In the genomic region with DNA sequence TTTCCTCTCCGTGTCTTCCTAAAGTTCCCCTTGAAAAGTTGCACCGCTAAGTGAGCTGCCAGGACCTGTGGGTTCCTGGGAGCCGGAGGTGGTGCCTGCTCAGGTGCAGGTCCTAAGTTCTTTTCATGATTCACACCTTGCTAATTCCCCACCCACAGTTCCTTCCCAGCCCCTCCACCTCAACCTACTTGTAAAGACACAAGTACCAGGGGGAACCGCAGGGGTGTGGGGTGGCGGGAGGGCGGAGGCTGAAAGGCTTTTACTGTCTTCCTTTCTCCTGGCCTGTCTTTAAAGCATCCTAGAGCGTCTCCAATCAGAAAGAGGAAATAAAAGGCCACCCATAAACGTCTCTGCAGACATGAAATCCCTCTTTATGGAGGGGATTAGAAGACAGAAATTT, we compare ENCODE assay signal across 24 mouse cellular contexts. TPM values are rescaled to one million over a fixed set of nuclear protein-coding genes. Genes with fewer than 3 reads are reported as not detected.
DNase-seq lines count a peak whose midpoint lies in the region; ATAC-seq and TF ChIP-seq lines count a peak whose summit lies in the region.
"Had no signal": no experiment of that assay in that cellular context is flagged by ENCODE, and none has a peak within 500 bp of the region (broad histone marks: within the 10 kb centered on the region; RNA-seq: fewer than 3 reads in every experiment).

No protein-coding gene starts in this region.

- ATAC-seq in embryonic facial prominence, embryonic 14.5 days (ENCODE audit: low read depth), result no peak
- ATAC-seq in limb, embryonic 14.5 days (ENCODE audit: low FRiP score, low read depth), result no peak
- ATAC-seq: liver, postnatal 0 days had no signal

- DNase-seq in embryonic facial prominence, embryonic 14.5 days (ENCODE audit: low spot score), result peak; percentile 40
- no peak for DNase-seq in embryonic facial prominence, embryonic 10.5 days (ENCODE audit: low spot score)
- peak; percentile 5 for DNase-seq in thymus, postnatal 14 days
- no peak for DNase-seq in thymus, postnatal 36 days
- DNase-seq in limb, embryonic 14.5 days (ENCODE audit: low spot score), result no peak
- no peak for DNase-seq in lung, postnatal 36 days
- DNase-seq in urinary bladder, postnatal 36 days (ENCODE audit: low spot score in 2 of 2), result no peak
- DNase-seq in testis, postnatal 14 days (ENCODE audit: low spot score), result no peak
- DNase-seq: adrenal gland, adult 2 months; cerebellum, adult 18-20 months; cerebellum, postnatal 14 days; heart, postnatal 36 days; kidney, postnatal 4 days; liver, postnatal 0 days; right cerebral cortex, postnatal 25 days; thymus, postnatal 4 days had no signal

- H3K9me3 ChIP-seq in embryonic facial prominence, embryonic 14.5 days (ENCODE audit: control insufficient read depth, low read length), result no peaks in the 10 kb centered on the region
- H3K9me3 ChIP-seq in embryonic facial prominence, embryonic 10.5 days, result no peaks in the 10 kb centered on the region
- no peaks in the 10 kb centered on the region for H3K9me3 ChIP-seq in limb, embryonic 14.5 days (ENCODE audit: control insufficient read depth, low read length)
- H3K9me3 ChIP-seq: embryonic facial prominence, embryonic 12.5 days; forebrain, embryonic 13.5 days; heart, embryonic 15.5 days; kidney, embryonic 15.5 days had no signal

- no peak overlapping the region for H3K9ac ChIP-seq in embryonic facial prominence, embryonic 14.5 days (ENCODE audit: low read depth, low read length)
- peak overlapping the region; percentile 17; the same call in 1 of the 2 replicates for H3K9ac ChIP-seq in limb, embryonic 14.5 days (ENCODE audit: low read depth, low read length, severe bottlenecking)
- H3K9ac ChIP-seq: embryonic facial prominence, embryonic 12.5 days; forebrain, embryonic 13.5 days; heart, embryonic 15.5 days; hindbrain, embryonic 14.5 days; kidney, embryonic 15.5 days; liver, postnatal 0 days had no signal

- no peaks in the 10 kb centered on the region for H3K36me3 ChIP-seq in embryonic facial prominence, embryonic 14.5 days (ENCODE audit: control insufficient read depth, insufficient read depth, low read length)
- H3K36me3 ChIP-seq in embryonic facial prominence, embryonic 10.5 days (replicated peaks), result no peaks in the 10 kb centered on the region
- H3K36me3 ChIP-seq in limb, embryonic 14.5 days (ENCODE audit: control insufficient read depth, insufficient read depth, low read length), result no peaks in the 10 kb centered on the region
- H3K36me3 ChIP-seq: embryonic facial prominence, embryonic 12.5 days; heart, embryonic 15.5 days; kidney, embryonic 15.5 days had no signal

- WGBS in embryonic facial prominence, embryonic 14.5 days, result 26% methylated on average over 8 of the region's 8 CpGs
- WGBS in embryonic facial prominence, embryonic 10.5 days, result 30% methylated on average over 8 of the region's 8 CpGs
- WGBS in limb, embryonic 14.5 days, result 11% methylated on average over 8 of the region's 8 CpGs

- H3K4me3 ChIP-seq in embryonic facial prominence, embryonic 14.5 days (ENCODE audit: low read depth, low read length), result no peak overlapping the region
- H3K4me3 ChIP-seq in embryonic facial prominence, embryonic 10.5 days, result no peak overlapping the region
- no peak overlapping the region for H3K4me3 ChIP-seq in limb, embryonic 14.5 days (replicated peaks; ENCODE audit: low read length)
- H3K4me3 ChIP-seq: embryonic facial prominence, embryonic 12.5 days; forebrain, embryonic 13.5 days; heart, embryonic 15.5 days; kidney, embryonic 15.5 days; left cerebral cortex, adult 2 months had no signal

- no peaks in the 10 kb centered on the region for H3K4me1 ChIP-seq in embryonic facial prominence, embryonic 14.5 days (ENCODE audit: control insufficient read depth, insufficient read depth, low read length)
- peaks cover 1% of the 10 kb centered on the region; the same call in 1 of the 2 replicates for H3K4me1 ChIP-seq in embryonic facial prominence, embryonic 10.5 days
- H3K4me1 ChIP-seq in limb, embryonic 14.5 days (ENCODE audit: control insufficient read depth, insufficient read depth, low read length), result peaks cover 15% of the 10 kb centered on the region; the same call in 1 of the 2 replicates
- H3K4me1 ChIP-seq: embryonic facial prominence, embryonic 12.5 days; forebrain, embryonic 13.5 days had no signal

- H3K27me3 ChIP-seq in embryonic facial prominence, embryonic 14.5 days (replicated peaks; ENCODE audit: control insufficient read depth, insufficient read depth, low read length), result no peaks in the 10 kb centered on the region
- H3K27me3 ChIP-seq in embryonic facial prominence, embryonic 10.5 days (replicated peaks; ENCODE audit: low read depth, poor library complexity, severe bottlenecking), result no peaks in the 10 kb centered on the region
- no peaks in the 10 kb centered on the region for H3K27me3 ChIP-seq in limb, embryonic 14.5 days (ENCODE audit: control insufficient read depth, insufficient read depth, low read length)
- H3K27me3 ChIP-seq: embryonic facial prominence, embryonic 12.5 days; heart, embryonic 15.5 days; kidney, embryonic 15.5 days had no signal

- no peak overlapping the region for H3K27ac ChIP-seq in embryonic facial prominence, embryonic 14.5 days (replicated peaks; ENCODE audit: low read depth, low read length)
- no peak overlapping the region for H3K27ac ChIP-seq in embryonic facial prominence, embryonic 10.5 days (replicated peaks)
- no peak overlapping the region for H3K27ac ChIP-seq in limb, embryonic 14.5 days (replicated peaks; ENCODE audit: low read depth, low read length)
- H3K27ac ChIP-seq: embryonic facial prominence, embryonic 12.5 days; forebrain, embryonic 13.5 days; heart, embryonic 15.5 days; kidney, embryonic 15.5 days; left cerebral cortex, adult 2 months had no signal

- no peak overlapping the region for H3K4me2 ChIP-seq in embryonic facial prominence, embryonic 14.5 days (ENCODE audit: low read depth, low read length)
- H3K4me2 ChIP-seq in limb, embryonic 14.5 days (replicated peaks; ENCODE audit: low read depth, low read length, severe bottlenecking), result no peak overlapping the region
- H3K4me2 ChIP-seq: embryonic facial prominence, embryonic 12.5 days; forebrain, embryonic 13.5 days; heart, embryonic 15.5 days; hindbrain, embryonic 14.5 days; kidney, embryonic 15.5 days; liver, embryonic 11.5 days had no signal

- no peak for TF ChIP-seq POLR2A in limb, embryonic 14.5 days (IDR thresholded peaks at IDR 0.05; ENCODE audit: borderline replicate concordance, extremely low read depth, insufficient read depth, insufficient read length)

RNA-seq across cellular contexts. Expression of a gene that starts 52.7 kb away (rescaled TPM):
- 52.9 and 67.0 TPM in 2 replicates for polyA plus RNA-seq in embryonic facial prominence, embryonic 14.5 days (2014; fragmentation: Nextera tagmentation; extraction: Ambion mirVana)
- 125 and 140 TPM in 2 replicates for polyA plus RNA-seq in embryonic facial prominence, embryonic 10.5 days (2016; fragmentation: Nextera tagmentation; extraction: Ambion mirVana)
- polyA plus RNA-seq in limb, embryonic 14.5 days (2012; rRNA removed), result 34.2 and 63.4 TPM in 2 replicates
- polyA plus RNA-seq in limb, embryonic 14.5 days (2014; fragmentation: Nextera tagmentation; extraction: Ambion mirVana), result 46.9 and 50.9 TPM in 2 replicates

RNA-seq across cellular contexts. Expression of a gene that starts 55.0 kb away (rescaled TPM):
- polyA plus RNA-seq in embryonic facial prominence, embryonic 14.5 days (2014; fragmentation: Nextera tagmentation; extraction: Ambion mirVana), result 0.47 and 0.72 TPM in 2 replicates
- polyA plus RNA-seq in embryonic facial prominence, embryonic 10.5 days (2016; fragmentation: Nextera tagmentation; extraction: Ambion mirVana), result not detected in 2 replicates
- polyA plus RNA-seq in limb, embryonic 14.5 days (2012; rRNA removed), result 0.18 and 0.41 TPM in 2 replicates
- 0.07 and 0.15 TPM in 2 replicates for polyA plus RNA-seq in limb, embryonic 14.5 days (2014; fragmentation: Nextera tagmentation; extraction: Ambion mirVana)
- polyA plus RNA-seq: adrenal gland, adult 2 months; heart, embryonic 15.5 days; kidney, embryonic 15.5 days; liver, embryonic 11.5 days; liver, postnatal 0 days; neural tube, embryonic 11.5 days had no signal

Comparison
In these comparisons a context has a peak if more than half of its experiments do, and no peak if none do; other contexts are left out.
1. DNase-seq: peak in embryonic facial prominence, embryonic 14.5 days (single experiment) and thymus, postnatal 14 days (single experiment); none in embryonic facial prominence, embryonic 10.5 days (single experiment), thymus, postnatal 36 days (0 of 2), limb, embryonic 14.5 days (single experiment), lung, postnatal 36 days (single experiment), urinary bladder, postnatal 36 days (0 of 2) and testis, postnatal 14 days (single experiment).